Mouse (Mus musculus): ENCODE results near the gene Gys1. TPM values are rescaled to one million over a fixed set of nuclear protein-coding genes. Genes with fewer than 3 reads are reported as not detected.
A peak's percentile ranks its signal among the peaks of the same experiment; 100 is the strongest.
"Not testable (repeated sequence)": the region's sequence is repeated elsewhere in the genome, so short reads cannot be mapped to it uniquely, and the experiment has no call there.

Gene Gys1
- polyA plus RNA-seq, 1 experiment from 2014 or later, result 20.9 TPM

DNA sequence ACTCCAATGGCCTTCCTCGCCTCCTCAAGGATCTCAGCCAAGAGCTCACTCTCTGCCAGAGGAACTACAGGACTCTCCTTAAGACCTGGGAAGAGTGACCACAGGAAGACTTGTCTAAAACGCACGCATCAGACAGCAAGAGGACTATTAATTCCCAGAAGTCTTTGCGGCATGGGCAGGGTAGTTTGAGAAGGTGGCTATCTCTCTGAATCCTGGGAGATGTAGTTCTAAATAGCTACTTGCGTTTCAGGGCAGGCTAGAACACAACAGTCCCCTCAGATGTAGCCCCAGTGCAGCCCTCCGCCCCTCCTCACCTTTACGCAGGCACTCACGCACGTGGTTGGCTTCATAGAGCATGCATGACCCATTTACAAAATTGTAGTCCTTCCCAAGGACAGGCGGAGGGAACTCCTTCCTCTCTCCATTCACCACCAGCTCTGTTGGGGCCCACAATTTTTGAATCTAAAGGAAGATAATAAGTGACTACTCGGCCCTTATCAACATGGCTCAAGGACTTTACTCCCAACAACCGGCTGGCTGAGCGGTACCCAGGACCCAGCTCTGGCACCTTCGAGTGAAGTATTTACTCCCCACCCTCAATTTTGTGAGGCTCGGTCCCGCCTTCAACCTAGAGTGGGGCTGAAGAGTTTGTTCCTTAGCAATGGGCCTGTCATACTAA, 40.8 kb downstream of the Gys1 start:
- WGBS, result 77% methylated on average over 16 of the region's 16 CpGs

DNA sequence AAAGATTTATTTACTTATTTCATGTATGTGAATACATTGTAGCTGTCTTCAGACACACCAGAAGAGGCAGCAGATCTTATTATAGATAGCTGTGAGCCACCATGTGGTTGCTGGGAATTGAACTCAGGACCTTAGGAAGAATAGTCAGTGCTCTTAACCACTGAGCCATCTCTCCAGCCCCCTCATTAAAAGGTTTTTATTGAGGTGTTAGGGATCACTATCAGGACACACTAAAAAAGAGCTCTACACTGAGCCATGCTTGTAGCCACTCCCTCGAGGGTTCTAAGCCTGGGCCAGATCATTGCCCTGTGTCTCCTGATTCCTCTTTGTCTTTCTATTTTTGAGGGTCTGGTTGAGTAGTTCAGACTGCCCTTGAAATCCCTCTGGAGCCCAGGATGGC, 41.8 kb downstream of the Gys1 start:
- H3K27ac ChIP-seq, result no peak overlapping the region
- no peaks in the 10 kb centered on the region for H3K36me3 ChIP-seq (ENCODE audit: poor library complexity, severe bottlenecking)
- 54% methylated on average over 1 of the region's 1 CpGs for WGBS
- no peak overlapping the region for H3K4me3 ChIP-seq
- no peaks in the 10 kb centered on the region for H3K4me1 ChIP-seq
- H3K4me2 ChIP-seq, result no peak overlapping the region
- no peak for ATAC-seq
- H3K9me3 ChIP-seq (replicated peaks), result no peaks in the 10 kb centered on the region
- no peak overlapping the region for H3K9ac ChIP-seq
- H3K27me3 ChIP-seq, result no peaks in the 10 kb centered on the region

More for the DNA sequence above, 40.8 kb downstream of the Gys1 start:
- 0 out of 2 replicates have a peak overlapping the region, but pooled peaks have one; percentile 40 for H3K9ac ChIP-seq
- H3K27ac ChIP-seq, result no peak overlapping the region
- no peaks in the 10 kb centered on the region for H3K9me3 ChIP-seq (replicated peaks)
- peak overlapping the region; percentile 31; the same call in 1 of the 2 replicates for H3K4me2 ChIP-seq
- no peaks in the 10 kb centered on the region for H3K4me1 ChIP-seq
- no peaks in the 10 kb centered on the region for H3K27me3 ChIP-seq
- H3K4me3 ChIP-seq, result no peak overlapping the region
- H3K36me3 ChIP-seq (ENCODE audit: poor library complexity, severe bottlenecking), result no peaks in the 10 kb centered on the region
- no peak for ATAC-seq

DNA sequence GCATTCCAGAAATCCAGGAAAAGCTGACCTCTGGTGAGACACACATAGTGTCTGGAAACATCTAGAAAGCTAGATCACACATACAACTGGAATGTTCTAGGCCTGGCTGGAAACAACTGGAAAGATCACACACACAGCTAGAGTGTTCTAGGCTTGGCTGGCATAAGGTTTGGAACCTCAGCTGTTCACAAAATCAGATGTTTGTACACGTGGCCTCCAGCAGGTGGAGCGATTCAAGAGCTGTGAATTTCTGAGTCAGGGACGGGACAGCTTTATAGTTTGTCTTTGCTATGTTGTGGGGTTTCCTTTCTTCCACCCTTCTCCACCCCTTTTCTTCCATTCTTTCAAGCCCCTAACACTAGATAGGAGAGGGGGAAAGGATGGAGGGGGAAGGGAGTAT, 42.4 kb downstream of the Gys1 start:
- H3K9ac ChIP-seq, result no peak overlapping the region
- ATAC-seq, result no peak
- 11% methylated on average over 3 of the region's 3 CpGs for WGBS
- H3K4me2 ChIP-seq, result no peak overlapping the region
- H3K27ac ChIP-seq, result no peak overlapping the region; the same call in 1 of the 2 replicates
- no peak overlapping the region for H3K4me3 ChIP-seq
- no peaks in the 10 kb centered on the region for H3K9me3 ChIP-seq (replicated peaks)
- no peaks in the 10 kb centered on the region for H3K36me3 ChIP-seq (ENCODE audit: poor library complexity, severe bottlenecking)
- no peaks in the 10 kb centered on the region for H3K27me3 ChIP-seq
- no peaks in the 10 kb centered on the region for H3K4me1 ChIP-seq

DNA sequence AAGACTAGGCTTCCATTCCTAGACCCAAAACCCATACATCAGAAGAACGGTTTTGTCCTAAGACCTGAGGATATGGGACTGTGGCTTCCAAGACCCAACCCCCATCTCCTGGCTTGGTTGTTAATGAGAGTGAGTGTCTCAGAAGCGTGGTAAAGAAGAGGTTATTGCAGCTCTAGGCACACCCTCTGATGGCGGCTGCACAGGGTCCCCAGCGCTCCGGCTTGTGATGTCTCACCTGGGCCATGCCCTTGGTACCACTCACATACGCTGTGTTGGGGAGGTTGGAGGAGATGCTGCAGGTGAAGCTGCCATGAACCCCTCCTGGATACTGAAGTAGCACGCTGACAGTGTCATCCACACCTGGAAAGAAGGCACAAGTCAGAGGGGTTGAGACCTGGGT, 44.1 kb downstream of the Gys1 start:
- H3K4me1 ChIP-seq, result no peaks in the 10 kb centered on the region
- H3K9ac ChIP-seq, result no peak overlapping the region
- WGBS, result 95% methylated on average over 7 of the region's 7 CpGs
- no peak overlapping the region for H3K4me2 ChIP-seq
- no peaks in the 10 kb centered on the region for H3K27me3 ChIP-seq
- no peak for ATAC-seq
- H3K9me3 ChIP-seq (replicated peaks), result no peaks in the 10 kb centered on the region
- no peak overlapping the region for H3K27ac ChIP-seq
- H3K36me3 ChIP-seq (ENCODE audit: poor library complexity, severe bottlenecking), result no peaks in the 10 kb centered on the region
- H3K4me3 ChIP-seq, result no peak overlapping the region

DNA sequence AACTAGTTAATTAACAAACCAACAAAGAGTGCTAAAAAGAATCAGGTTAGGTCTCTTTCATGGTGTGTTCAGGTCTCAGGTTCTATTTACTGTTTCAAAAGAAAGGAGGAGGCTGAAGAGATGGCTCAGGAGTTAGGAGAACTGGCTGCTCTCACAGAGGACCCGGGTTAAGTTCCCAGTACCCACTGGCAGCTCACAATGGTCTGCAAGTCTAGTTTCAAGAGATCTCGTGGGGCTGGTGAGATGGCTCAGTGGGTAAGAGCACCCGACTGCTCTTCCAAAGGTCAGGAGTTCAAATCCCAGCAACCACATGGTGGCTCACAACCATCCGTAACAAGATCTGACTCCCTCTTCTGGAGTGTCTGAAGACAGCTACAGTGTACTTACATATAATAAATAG, 45.7 kb downstream of the Gys1 start:
- H3K4me3 ChIP-seq; H3K9me3 ChIP-seq (replicated peaks); H3K4me1 ChIP-seq; H3K9ac ChIP-seq; ATAC-seq; H3K27me3 ChIP-seq; H3K4me2 ChIP-seq; H3K36me3 ChIP-seq (ENCODE audit: poor library complexity, severe bottlenecking); H3K27ac ChIP-seq: not testable (repeated sequence)
- 79% methylated on average over 4 of the region's 4 CpGs for WGBS

DNA sequence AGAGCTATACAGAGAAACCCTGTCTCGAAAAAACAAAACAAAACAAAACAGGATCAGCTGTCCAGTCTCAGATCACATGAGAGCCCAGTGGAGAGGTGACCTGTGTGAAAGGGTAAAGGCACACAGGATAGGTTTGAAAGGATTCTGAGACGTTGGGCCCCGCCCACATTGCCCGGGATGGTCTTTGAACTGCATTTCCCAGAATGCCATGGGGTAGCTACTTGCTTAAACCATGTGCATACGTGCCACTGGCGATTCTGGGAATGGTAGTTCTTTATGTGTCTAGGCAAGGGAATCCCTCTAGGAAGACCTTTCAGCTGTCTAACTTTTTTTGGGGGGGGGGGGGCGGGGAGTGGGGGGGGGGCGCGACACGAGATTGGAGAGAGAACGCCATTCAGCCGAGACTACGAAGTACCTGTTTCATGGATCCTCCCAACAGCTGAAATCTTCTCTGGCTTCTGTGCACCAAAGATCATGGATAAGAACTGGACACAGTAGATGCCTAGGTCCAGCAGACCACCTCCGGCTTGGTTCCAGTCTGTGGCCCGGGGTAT, 46.8 kb downstream of the Gys1 start, which contains the start of gene Tulp2:
Gene Tulp2, plus strand, starts transcription at position 504 of the 554 bp plus-strand sequence.
- peak; percentile 89 for ATAC-seq
- no peak within 1 kb of the TSS for H3K9ac ChIP-seq
- no peaks in the 10 kb centered on the region for H3K9me3 ChIP-seq (replicated peaks)
- H3K36me3 ChIP-seq (ENCODE audit: poor library complexity, severe bottlenecking), result no peaks in the 10 kb centered on the region
- H3K27ac ChIP-seq, result no peak within 1 kb of the TSS
- WGBS, result 57% methylated on average over 15 of the region's 15 CpGs
- no peak within 1 kb of the TSS for H3K4me3 ChIP-seq
- H3K27me3 ChIP-seq, result no peaks in the 10 kb centered on the region
- no peaks in the 10 kb centered on the region for H3K4me1 ChIP-seq
- no peak within 1 kb of the TSS for H3K4me2 ChIP-seq

DNA sequence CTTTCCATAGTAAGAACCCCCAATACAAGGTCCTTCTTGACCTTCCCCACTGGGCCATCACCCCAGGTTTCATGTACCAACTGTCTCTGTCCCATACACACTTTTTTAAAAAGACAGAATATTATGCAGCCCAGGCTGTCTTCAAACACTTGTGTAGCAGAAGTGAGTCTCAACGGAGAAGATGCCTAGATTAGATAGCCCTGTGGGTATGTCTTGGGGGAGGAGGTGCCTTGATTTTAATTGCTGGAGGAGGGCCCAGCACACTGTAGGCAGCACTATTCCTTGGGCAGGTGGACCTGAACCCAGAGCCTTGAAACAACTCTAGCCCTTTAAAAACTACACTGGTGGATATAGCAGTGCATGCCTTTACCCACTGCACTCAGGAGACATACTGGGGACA, 47.5 kb downstream of the Gys1 start:
- ATAC-seq, result no peak
- WGBS, result 98% methylated on average over 1 of the region's 1 CpGs
- Histone ChIP-seq H3K27ac (no peak overlapping the region), H3K9me3 (replicated peaks) (no peaks in the 10 kb centered on the region), H3K4me2 (no peak overlapping the region), H3K4me3 (no peak overlapping the region), H3K27me3 (no peaks in the 10 kb centered on the region), H3K36me3 (ENCODE audit: poor library complexity, severe bottlenecking) (no peaks in the 10 kb centered on the region), H3K9ac (no peak overlapping the region), H3K4me1 (no peaks in the 10 kb centered on the region)

DNA sequence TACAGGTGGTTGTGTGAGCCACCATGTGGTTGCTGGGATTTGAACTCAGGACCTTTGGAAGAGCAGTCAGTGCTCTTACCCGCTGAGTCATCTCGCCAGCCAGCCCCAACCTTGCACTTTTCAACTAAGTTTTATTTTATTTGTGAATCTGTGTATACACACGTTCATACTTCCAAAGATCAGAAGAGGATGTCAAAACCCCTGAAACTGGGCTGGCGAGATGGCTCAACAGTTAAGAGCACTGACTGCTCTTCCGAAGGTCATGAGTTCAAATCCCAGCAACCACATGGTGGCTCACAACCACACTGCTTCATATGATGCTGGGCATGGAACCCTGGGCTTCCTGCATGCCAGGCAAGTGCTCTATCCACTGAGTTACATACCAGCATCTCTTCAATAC, 50.3 kb downstream of the Gys1 start:
- not testable (repeated sequence) for H3K9me3 ChIP-seq (replicated peaks); ATAC-seq
- 92% methylated on average over 5 of the region's 5 CpGs for WGBS

DNA sequence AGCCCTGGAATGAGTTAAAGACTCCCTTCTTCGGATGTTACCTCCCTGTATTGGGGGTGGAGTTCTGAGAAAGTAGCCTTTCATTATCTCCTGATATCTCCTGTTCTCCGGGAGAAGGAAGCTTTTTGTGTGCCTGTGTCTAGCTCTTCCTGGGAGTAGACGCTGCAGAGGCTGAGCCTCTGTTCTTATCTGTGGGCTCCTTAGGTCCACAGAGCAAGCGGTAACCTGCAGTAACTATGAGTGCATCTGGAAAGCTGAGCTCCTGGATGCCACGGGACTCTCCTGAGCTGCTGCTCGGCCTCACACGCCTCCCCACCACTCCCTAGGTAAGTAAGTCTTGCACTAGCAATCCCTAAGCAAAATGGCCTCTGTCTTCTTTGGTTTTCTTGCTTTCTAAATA, 51.5 kb downstream of the Gys1 start:
- Histone ChIP-seq H3K9me3 (replicated peaks) (no peaks in the 10 kb centered on the region), H3K9ac (no peak overlapping the region), H3K27me3 (no peaks in the 10 kb centered on the region), H3K36me3 (ENCODE audit: poor library complexity, severe bottlenecking) (no peaks in the 10 kb centered on the region), H3K27ac (no peak overlapping the region), H3K4me1 (peaks cover 19% of the 10 kb centered on the region), H3K4me3 (no peak overlapping the region), H3K4me2 (no peak overlapping the region)
- ATAC-seq, result no peak
- WGBS, result 85% methylated on average over 7 of the region's 7 CpGs

More for the DNA sequence above, 50.3 kb downstream of the Gys1 start:
- H3K36me3 ChIP-seq (ENCODE audit: poor library complexity, severe bottlenecking); H3K27ac ChIP-seq; H3K4me3 ChIP-seq; H3K9ac ChIP-seq; H3K27me3 ChIP-seq; H3K4me2 ChIP-seq: not testable (repeated sequence)
- H3K4me1 ChIP-seq, result peaks cover 14% of the 10 kb centered on the region; the same call in 1 of the 2 replicates

DNA sequence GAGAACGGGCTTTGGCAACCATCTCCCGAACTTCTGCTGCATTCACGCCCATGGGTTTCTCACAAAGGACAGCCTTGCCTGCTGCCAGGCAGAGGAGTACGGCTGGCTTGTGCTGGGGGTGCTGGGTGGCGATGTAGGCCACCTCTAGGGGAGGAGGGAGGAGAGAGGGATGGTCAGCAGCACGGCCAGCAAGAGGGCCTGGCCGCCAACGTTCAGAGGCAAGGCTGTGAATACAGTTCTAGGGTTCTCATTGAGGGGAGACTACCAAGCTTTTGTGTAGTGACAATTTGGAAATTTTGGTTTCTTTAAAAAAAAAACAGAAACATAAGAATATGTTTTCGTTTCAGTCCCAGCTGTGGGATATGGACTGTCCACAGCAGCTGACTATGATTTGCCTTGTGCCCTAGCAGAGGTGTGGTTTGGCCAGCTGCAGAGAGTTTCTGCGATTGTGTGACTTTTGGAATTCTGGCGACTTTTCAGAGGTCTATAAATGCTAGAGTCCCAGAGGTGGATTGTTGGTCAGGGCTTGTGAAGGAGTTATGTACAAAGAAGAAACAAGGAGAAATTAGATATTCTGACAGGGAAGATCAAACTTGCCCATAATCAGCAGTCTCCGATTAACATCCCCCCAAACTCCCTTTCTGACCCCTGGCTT, 52.2 kb downstream of the Gys1 start, which contains the start of gene Gm45808:
Gene Gm45808, minus strand, starts transcription at position 51 of the 655 bp plus-strand sequence.
- H3K27ac ChIP-seq, result no peak within 1 kb of the TSS; the same call in 1 of the 2 replicates
- H3K4me2 ChIP-seq, result 0 out of 2 replicates have a peak within 1 kb of the TSS, but pooled peaks have one; percentile 69
- no peak for ATAC-seq
- no peak within 1 kb of the TSS for H3K4me3 ChIP-seq
- H3K4me1 ChIP-seq, result peaks cover 20% of the 10 kb centered on the region
- H3K9me3 ChIP-seq (replicated peaks), result no peaks in the 10 kb centered on the region
- 85% methylated on average over 12 of the region's 12 CpGs for WGBS
- no peak within 1 kb of the TSS for H3K9ac ChIP-seq
- peaks cover 2% of the 10 kb centered on the region; the same call in 1 of the 2 replicates for H3K36me3 ChIP-seq (ENCODE audit: poor library complexity, severe bottlenecking)
- no peaks in the 10 kb centered on the region for H3K27me3 ChIP-seq

DNA sequence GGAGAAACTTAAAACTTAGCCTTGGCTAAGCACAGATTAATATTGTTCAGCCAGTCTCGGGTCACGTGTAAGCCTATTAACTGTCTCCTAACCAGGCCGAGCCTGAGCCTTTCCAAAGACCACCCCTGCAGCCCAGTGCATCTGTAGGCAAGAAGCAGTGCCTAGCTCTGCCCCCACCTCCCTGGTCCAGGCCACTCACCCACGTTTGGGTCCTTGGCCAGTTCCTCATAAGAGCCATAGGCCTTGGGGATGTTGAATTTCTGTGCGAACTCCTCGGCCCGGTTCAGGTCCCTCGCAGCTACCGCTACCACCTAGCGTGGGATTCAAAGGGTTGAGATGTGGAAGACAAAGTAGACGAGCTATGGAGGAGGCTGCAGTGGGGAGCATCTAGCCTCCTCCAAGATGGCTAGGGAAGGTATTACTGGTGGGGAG, 53.2 kb downstream of the Gys1 start:
- H3K27ac ChIP-seq, result peak overlapping the region; percentile 55
- no peaks in the 10 kb centered on the region for H3K9me3 ChIP-seq (replicated peaks)
- peaks cover 20% of the 10 kb centered on the region for H3K4me1 ChIP-seq
- H3K4me2 ChIP-seq, result peak overlapping the region; percentile 69
- peak overlapping the region; percentile 44 for H3K4me3 ChIP-seq
- peak overlapping the region; percentile 65 for H3K9ac ChIP-seq
- H3K36me3 ChIP-seq (ENCODE audit: poor library complexity, severe bottlenecking), result peaks cover 12% of the 10 kb centered on the region
- peak; percentile 69 for ATAC-seq
- no peaks in the 10 kb centered on the region for H3K27me3 ChIP-seq
- 10% methylated on average over 11 of the region's 11 CpGs for WGBS

Data from forebrain, embryonic 13.5 days (tissue).